Mouse (Mus musculus): ENCODE measurements around the gene Mapk12.
A peak's percentile ranks its signal among the peaks of the same experiment; 100 is the strongest.

Mapk12 gene

GRCm38 (mm10) chr15:89170102-89170501 lies 29.6 kb upstream of the Mapk12 start:
- DNase-seq, result peak; percentile 72

- DNase-seq, result peak; percentile 94
Observed at GRCm38 (mm10) chr15:89169431-89169830, 28.9 kb upstream of the Mapk12 start.

GRCm38 (mm10) chr15:89168922-89169321 lies 28.4 kb upstream of the Mapk12 start:
- no peak for DNase-seq

- no peak for DNase-seq
Observed at GRCm38 (mm10) chr15:89165478-89165877, 25.0 kb upstream of the Mapk12 start.

- no peak for DNase-seq
Observed at GRCm38 (mm10) chr15:89161397-89161796, 20.9 kb upstream of the Mapk12 start.

- no peak for DNase-seq
Observed at GRCm38 (mm10) chr15:89158516-89158915, 18.0 kb upstream of the Mapk12 start.

- DNase-seq, result peak; percentile 77
Observed at GRCm38 (mm10) chr15:89157954-89158353, 17.5 kb upstream of the Mapk12 start.

GRCm38 (mm10) chr15:89152312-89152711 lies 11.8 kb upstream of the Mapk12 start:
- no peak for DNase-seq

- DNase-seq, result peak; percentile 40
Observed at GRCm38 (mm10) chr15:89150041-89150390, 9.5 kb upstream of the Mapk12 start.

- DNase-seq, result peak; percentile 41
Observed at GRCm38 (mm10) chr15:89149271-89150040, 9.0 kb upstream of the Mapk12 start, which contains the start of gene Mapk11. TSS of gene Mapk11 (minus strand) at chr15:89149628.

GRCm38 (mm10) chr15:89148496-89149270 lies 8.2 kb upstream of the Mapk12 start:
- no peak for DNase-seq

- no peak for DNase-seq
Observed at GRCm38 (mm10) chr15:89147895-89148294, 7.4 kb upstream of the Mapk12 start.

- DNase-seq, result no peak
Observed at GRCm38 (mm10) chr15:89147456-89147855, 7.0 kb upstream of the Mapk12 start.

GRCm38 (mm10) chr15:89147024-89147423 lies 6.5 kb upstream of the Mapk12 start:
- peak; percentile 30 for DNase-seq

GRCm38 (mm10) chr15:89146537-89146936 lies 6.0 kb upstream of the Mapk12 start:
- DNase-seq, result peak; percentile 52

- no peak for DNase-seq
Observed at GRCm38 (mm10) chr15:89145813-89146350, 5.4 kb upstream of the Mapk12 start.

- DNase-seq, result no peak
Observed at GRCm38 (mm10) chr15:89144965-89145364, 4.5 kb upstream of the Mapk12 start.

- DNase-seq, result no peak
Observed at GRCm38 (mm10) chr15:89143134-89143533, 2.6 kb upstream of the Mapk12 start.

GRCm38 (mm10) chr15:89141905-89142304 lies 1.4 kb upstream of the Mapk12 start:
- peak; percentile 26 for DNase-seq

- no peak for DNase-seq
Observed at GRCm38 (mm10) chr15:89141443-89141842, 940 bp upstream of the Mapk12 start.

GRCm38 (mm10) chr15:89140048-89140658 lies 350 bp downstream of the Mapk12 start:
- DNase-seq, result peak; percentile 58

- DNase-seq, result no peak
Observed at GRCm38 (mm10) chr15:89138531-89138930, 2.0 kb downstream of the Mapk12 start.

GRCm38 (mm10) chr15:89138046-89138405 lies 2.5 kb downstream of the Mapk12 start:
- no peak for DNase-seq
